Mouse (Mus musculus): ENCODE results near the gene Cd164.

DNA sequence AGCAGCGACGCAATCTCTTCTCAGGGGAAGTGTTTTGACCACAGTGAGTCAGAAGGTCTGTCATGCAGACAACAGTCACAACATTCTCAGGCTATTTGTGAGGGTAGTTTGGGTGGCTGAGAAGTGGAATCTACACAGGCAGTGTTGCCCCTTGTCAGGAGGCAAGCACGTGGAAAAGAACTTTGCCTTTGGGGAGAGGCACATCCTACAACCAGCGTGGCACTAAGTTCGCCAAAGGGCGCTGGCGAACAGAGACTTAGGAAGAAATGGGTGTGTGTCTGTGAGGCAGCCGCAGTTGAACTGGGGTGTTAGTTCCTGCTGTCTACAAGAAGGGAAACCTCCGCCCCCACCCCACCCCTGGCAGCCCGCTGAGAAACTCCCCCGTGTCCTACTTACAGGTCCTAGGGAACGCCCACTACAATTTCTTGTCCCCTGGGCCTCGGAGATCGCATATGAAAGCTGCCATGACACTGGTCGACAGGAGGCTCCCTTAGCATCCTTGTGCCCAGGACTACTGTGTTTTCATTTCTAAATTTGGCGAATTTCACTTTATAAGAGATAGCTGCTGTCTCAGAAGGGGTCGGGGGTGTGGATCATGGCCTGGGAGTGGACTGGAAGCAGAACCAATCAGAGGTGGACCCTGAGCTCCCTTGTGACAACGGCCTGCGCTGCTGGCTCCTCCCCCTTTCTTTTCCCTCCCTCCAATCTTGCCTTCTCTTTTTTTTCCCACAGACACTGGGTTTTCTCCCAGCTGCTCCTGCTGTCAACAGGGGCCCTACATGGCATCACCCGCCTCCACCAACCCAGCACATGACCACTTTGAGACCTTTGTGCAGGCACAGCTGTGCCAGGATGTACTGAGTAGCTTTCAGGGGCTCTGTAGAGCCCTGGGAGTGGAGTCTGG is 41.7 kb upstream of the Cd164 start:
- TF ChIP-seq CTCF (IDR thresholded peaks at IDR 0.05; ENCODE audit: low read depth) (0 out of 2 replicates have a peak, but pooled peaks have one; percentile 13), EP300 (IDR thresholded peaks at IDR 0.05; ENCODE audit: low read depth) (no peak)
